In the genomic region with DNA sequence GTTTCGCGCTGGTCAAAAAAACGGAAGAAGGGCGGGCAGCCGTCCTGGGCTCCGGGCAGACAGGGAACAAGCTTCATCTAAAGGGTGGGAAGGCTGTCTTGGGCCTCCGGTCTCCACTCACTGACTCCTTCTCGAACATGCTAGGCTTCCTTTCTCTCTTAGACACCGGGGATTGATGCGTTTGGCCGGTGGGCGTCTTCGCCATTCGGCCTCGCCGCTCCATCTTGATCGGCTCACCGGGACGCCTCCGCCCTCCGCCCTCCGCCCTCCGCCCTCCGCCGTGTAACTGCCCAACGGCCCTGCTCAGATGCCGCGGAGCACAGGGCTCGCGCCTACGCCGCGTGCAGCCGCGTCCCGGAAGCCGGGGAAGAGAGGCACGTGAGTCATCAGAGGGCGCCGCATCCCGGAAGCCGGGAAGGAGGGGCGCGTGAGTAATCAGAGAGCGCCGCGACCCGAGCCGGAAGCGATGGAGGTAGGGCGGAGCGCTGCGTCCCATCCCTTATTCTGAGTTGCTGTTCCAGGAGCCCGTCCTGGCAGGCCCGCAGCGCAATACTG, we compare ENCODE assay signal across 8 mouse cellular contexts. TPM values are rescaled to one million over a fixed set of nuclear protein-coding genes. Genes with fewer than 3 reads are reported as not detected.
DNase-seq lines count a peak whose midpoint lies in the region; ATAC-seq and TF ChIP-seq lines count a peak whose summit lies in the region.
"Not testable (repeated sequence)": the region's sequence is repeated elsewhere in the genome, so short reads cannot be mapped to it uniquely, and the experiment has no call there.

A gene (plus strand): TSS at position 34 of the 555 bp plus-strand sequence.
A gene (minus strand): TSS at position 314 of the 555 bp plus-strand sequence.
A gene (minus strand): TSS at position 363 of the 555 bp plus-strand sequence.

- not testable (repeated sequence) for H3K36me3 ChIP-seq in forebrain, postnatal 0 days (ENCODE audit: insufficient read depth); kidney, embryonic 16.5 days (ENCODE audit: insufficient read depth, low read length); liver, embryonic 13.5 days; midbrain, embryonic 14.5 days (ENCODE audit: control insufficient read depth, insufficient read depth, low read length); stomach, embryonic 15.5 days

- not testable (repeated sequence) for TF ChIP-seq CTCF in forebrain, postnatal 0 days (IDR thresholded peaks at IDR 0.05; ENCODE audit: low read depth)

- H3K4me3 ChIP-seq in forebrain, postnatal 0 days (ENCODE audit: low read depth, low read length); kidney, embryonic 16.5 days (ENCODE audit: low read length); midbrain, embryonic 14.5 days (replicated peaks; ENCODE audit: low read depth, low read length); stomach, embryonic 15.5 days (replicated peaks): not testable (repeated sequence)
- H3K4me3 ChIP-seq in liver, embryonic 13.5 days (replicated peaks): peak within 1 kb of the TSS; percentile 31; the same call in 1 of the 2 replicates

- not testable (repeated sequence) for H3K4me1 ChIP-seq in forebrain, postnatal 0 days (ENCODE audit: insufficient read depth); kidney, embryonic 16.5 days (ENCODE audit: insufficient read depth, low read length); liver, embryonic 13.5 days (replicated peaks); midbrain, embryonic 14.5 days (ENCODE audit: control insufficient read depth, insufficient read depth, low read length); stomach, embryonic 15.5 days

- H3K9ac ChIP-seq in forebrain, postnatal 0 days; kidney, embryonic 16.5 days (replicated peaks; ENCODE audit: low read length); liver, embryonic 13.5 days; midbrain, embryonic 14.5 days (replicated peaks; ENCODE audit: low read length); stomach, embryonic 15.5 days: not testable (repeated sequence)

- not testable (repeated sequence) for H3K27me3 ChIP-seq in forebrain, postnatal 0 days (ENCODE audit: insufficient read depth, low read length); kidney, embryonic 16.5 days (ENCODE audit: insufficient read depth, low read length); liver, embryonic 13.5 days; midbrain, embryonic 14.5 days (ENCODE audit: control insufficient read depth, insufficient read depth, low read length); stomach, embryonic 15.5 days (replicated peaks)

- not testable (repeated sequence) for H3K9me3 ChIP-seq in forebrain, postnatal 0 days (ENCODE audit: low read length); kidney, embryonic 16.5 days (ENCODE audit: low read length); liver, embryonic 13.5 days (replicated peaks); midbrain, embryonic 14.5 days (ENCODE audit: control insufficient read depth, low read length); stomach, embryonic 15.5 days

- peak; percentile 95 for ATAC-seq in CD4-positive, CD25-positive, alpha-beta regulatory T cell, adult 4 months
- ATAC-seq in forebrain, postnatal 0 days: peak; percentile 99
- ATAC-seq in hematopoietic stem cell, adult 5-6 weeks (replicated peaks in 1 of 2; ENCODE audit: insufficient read depth in 1 of 2, low FRiP score in 2 of 2, low TSS enrichment in 1 of 2, low read depth in 1 of 2, poor library complexity in 2 of 2, severe bottlenecking in 2 of 2): peak; percentile 87 to 95
- ATAC-seq in kidney, embryonic 16.5 days (ENCODE audit: low FRiP score, low TSS enrichment): peak; percentile 98
- peak; percentile 95 for ATAC-seq in liver, embryonic 13.5 days (ENCODE audit: low read depth)
- peak; percentile 98 for ATAC-seq in midbrain, embryonic 14.5 days (ENCODE audit: low FRiP score, low TSS enrichment)
- peak; percentile 98 for ATAC-seq in stomach, embryonic 15.5 days (ENCODE audit: insufficient read depth, low FRiP score, low read depth)

- WGBS in forebrain, postnatal 0 days: no CpG with 5 or more reads among the region's 56 CpGs
- 0% methylated on average over 12 of the region's 56 CpGs for WGBS in kidney, embryonic 16.5 days
- 0% methylated on average over 22 of the region's 56 CpGs for WGBS in liver, embryonic 13.5 days (ENCODE audit: insufficient replicate concordance)
- WGBS in midbrain, embryonic 14.5 days: 0% methylated on average over 7 of the region's 56 CpGs
- WGBS in stomach, embryonic 15.5 days: no CpG with 5 or more reads among the region's 56 CpGs

- peak; percentile 67 to 68 for DNase-seq in cerebellum, postnatal 10 days
- DNase-seq in forebrain, postnatal 0 days; liver, embryonic 13.5 days; midbrain, embryonic 14.5 days: not testable (repeated sequence)

- not testable (repeated sequence) for H3K27ac ChIP-seq in forebrain, postnatal 0 days (ENCODE audit: low read depth, low read length); kidney, embryonic 16.5 days (ENCODE audit: low read length); liver, embryonic 13.5 days; midbrain, embryonic 14.5 days (replicated peaks; ENCODE audit: low read depth, low read length); stomach, embryonic 15.5 days

- not testable (repeated sequence) for H3K4me2 ChIP-seq in forebrain, postnatal 0 days (ENCODE audit: low read depth); kidney, embryonic 16.5 days (replicated peaks; ENCODE audit: low read depth, low read length); liver, embryonic 13.5 days; midbrain, embryonic 14.5 days (ENCODE audit: low read length); stomach, embryonic 15.5 days

RNA-seq across cellular contexts. Expression of the first gene that starts in this region (rescaled TPM):
- 100 to 1,000 TPM; 128 to 152 TPM for polyA plus RNA-seq in CD4-positive, CD25-positive, alpha-beta regulatory T cell, adult 4 months (2017; shearing (Covaris generic))
- total RNA-seq in forebrain, postnatal 0 days (2014; rRNA removed): 37.5 and 39.8 TPM in 2 replicates
- 30.5 and 48.3 TPM in 2 replicates for polyA plus RNA-seq in forebrain, postnatal 0 days (2015; fragmentation: Nextera tagmentation; extraction: Ambion mirVana)
- total RNA-seq in hematopoietic stem cell, adult 5-6 weeks (2017): 40.0 and 52.3 TPM in 2 replicates
- polyA plus RNA-seq in kidney, embryonic 16.5 days (2015; fragmentation: Nextera tagmentation; extraction: Ambion mirVana): 79.6 and 93.2 TPM in 2 replicates
- polyA plus RNA-seq in liver, embryonic 13.5 days (2015; fragmentation: Nextera tagmentation; extraction: Ambion mirVana): 28.6 and 31.5 TPM in 2 replicates
- polyA plus RNA-seq in midbrain, embryonic 14.5 days (2014; fragmentation: Nextera tagmentation; extraction: Ambion mirVana): 62.0 and 71.3 TPM in 2 replicates
- polyA plus RNA-seq in stomach, embryonic 15.5 days (2015; fragmentation: Nextera tagmentation; extraction: Ambion mirVana): 69.4 and 74.0 TPM in 2 replicates

RNA-seq across cellular contexts. Expression of the second gene that starts in this region (rescaled TPM):
- polyA plus RNA-seq in CD4-positive, CD25-positive, alpha-beta regulatory T cell, adult 4 months (2017; shearing (Covaris generic)): 1 to 10 TPM; 3.0 to 3.9 TPM
- not detected in 2 replicates for total RNA-seq in forebrain, postnatal 0 days (2014; rRNA removed)
- polyA plus RNA-seq in forebrain, postnatal 0 days (2015; fragmentation: Nextera tagmentation; extraction: Ambion mirVana): 1.2 TPM in 1 of 2 replicates, not detected in the other
- not detected in 2 replicates for total RNA-seq in hematopoietic stem cell, adult 5-6 weeks (2017)
- polyA plus RNA-seq in kidney, embryonic 16.5 days (2015; fragmentation: Nextera tagmentation; extraction: Ambion mirVana): 0.42 TPM in 1 of 2 replicates, not detected in the other
- polyA plus RNA-seq in liver, embryonic 13.5 days (2015; fragmentation: Nextera tagmentation; extraction: Ambion mirVana): 2.1 and 3.1 TPM in 2 replicates
- 0.46 and 1.1 TPM in 2 replicates for polyA plus RNA-seq in midbrain, embryonic 14.5 days (2014; fragmentation: Nextera tagmentation; extraction: Ambion mirVana)
- polyA plus RNA-seq in stomach, embryonic 15.5 days (2015; fragmentation: Nextera tagmentation; extraction: Ambion mirVana): 0.61 TPM in 1 of 2 replicates, not detected in the other

RNA-seq across cellular contexts. Expression of the third gene that starts in this region (rescaled TPM):
- 1 to 10 TPM; 1.1 to 2.0 TPM for polyA plus RNA-seq in CD4-positive, CD25-positive, alpha-beta regulatory T cell, adult 4 months (2017; shearing (Covaris generic))
- 6.2 TPM in 2 replicates for total RNA-seq in forebrain, postnatal 0 days (2014; rRNA removed)
- 1.9 and 2.2 TPM in 2 replicates for polyA plus RNA-seq in forebrain, postnatal 0 days (2015; fragmentation: Nextera tagmentation; extraction: Ambion mirVana)
- 11.6 and 21.5 TPM in 2 replicates for total RNA-seq in hematopoietic stem cell, adult 5-6 weeks (2017)
- polyA plus RNA-seq in kidney, embryonic 16.5 days (2015; fragmentation: Nextera tagmentation; extraction: Ambion mirVana): 2.8 and 3.0 TPM in 2 replicates
- 3.9 and 4.9 TPM in 2 replicates for polyA plus RNA-seq in liver, embryonic 13.5 days (2015; fragmentation: Nextera tagmentation; extraction: Ambion mirVana)
- polyA plus RNA-seq in midbrain, embryonic 14.5 days (2014; fragmentation: Nextera tagmentation; extraction: Ambion mirVana): 3.9 and 4.3 TPM in 2 replicates
- polyA plus RNA-seq in stomach, embryonic 15.5 days (2015; fragmentation: Nextera tagmentation; extraction: Ambion mirVana): 4.1 and 5.2 TPM in 2 replicates
